Mouse (Mus musculus) left cerebral cortex, adult 8-10 months (tissue): ENCODE data around the gene Sp100. TPM values are rescaled to one million over a fixed set of nuclear protein-coding genes. Genes with fewer than 3 reads are reported as not detected.

Experiments used
- DNase-seq, 2 experiments: peaks; one replicate each; pipeline ENCODE4 v3.0.0; 2022; ENCODE audit warnings: low spot score in 2 of 2
- microRNA-seq, 2 experiments: library from miRNA; unstranded; fragments of <30 nt; microRNA quantifications; one replicate each; pipeline ENCODE4 v1.2.0; 2022
- total RNA-seq, 4 experiments: library from RNA; stranded (reverse); gene quantifications; 2 replicates each; pipeline ENCODE4 v1.2.4; 2022

The Sp100 gene
- total RNA-seq, 4 experiments from 2014 or later, result 2.9 to 4.3 (median 3.8) TPM

DNA sequence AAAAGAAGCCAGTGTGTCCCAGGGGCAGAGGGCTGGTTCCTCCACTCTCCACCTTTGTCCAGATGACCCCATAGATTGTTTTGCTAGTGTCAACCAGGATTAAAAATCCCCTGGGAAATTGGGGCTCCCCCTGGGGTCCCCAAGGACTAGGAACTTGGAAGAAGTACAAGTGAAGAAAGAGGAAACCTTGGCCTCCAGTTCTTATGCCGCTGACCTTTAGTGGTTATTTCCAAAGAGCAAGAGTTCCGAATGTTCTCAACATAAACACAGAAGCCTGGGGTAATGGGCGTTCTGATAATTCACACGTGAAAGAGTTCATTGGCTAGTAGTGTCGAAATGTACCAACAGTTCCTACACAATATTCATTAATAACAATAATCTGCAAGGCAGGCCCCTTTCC, 96.7 kb downstream of the Sp100 start:
- DNase-seq, result no peak

DNA sequence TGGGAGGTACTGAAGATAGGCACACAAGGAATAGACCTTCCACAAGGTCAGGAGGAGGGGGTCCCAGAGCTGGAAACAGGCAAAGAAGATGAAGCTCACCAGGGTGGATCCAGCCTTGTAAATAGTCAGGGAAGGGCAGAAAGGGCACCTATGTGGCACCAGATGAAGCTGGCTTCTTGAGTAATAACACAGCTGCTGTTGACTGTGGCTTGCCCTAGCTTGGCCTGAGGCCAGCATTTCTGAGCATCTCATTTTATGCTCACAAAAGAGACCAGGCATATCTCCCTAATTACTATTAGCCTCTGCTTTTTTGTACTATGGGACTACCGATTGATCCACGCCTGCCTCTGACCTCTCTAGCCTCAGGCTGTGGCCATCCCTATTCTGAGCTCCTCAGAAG, 100.0 kb downstream of the Sp100 start:
- no peak for DNase-seq

DNA sequence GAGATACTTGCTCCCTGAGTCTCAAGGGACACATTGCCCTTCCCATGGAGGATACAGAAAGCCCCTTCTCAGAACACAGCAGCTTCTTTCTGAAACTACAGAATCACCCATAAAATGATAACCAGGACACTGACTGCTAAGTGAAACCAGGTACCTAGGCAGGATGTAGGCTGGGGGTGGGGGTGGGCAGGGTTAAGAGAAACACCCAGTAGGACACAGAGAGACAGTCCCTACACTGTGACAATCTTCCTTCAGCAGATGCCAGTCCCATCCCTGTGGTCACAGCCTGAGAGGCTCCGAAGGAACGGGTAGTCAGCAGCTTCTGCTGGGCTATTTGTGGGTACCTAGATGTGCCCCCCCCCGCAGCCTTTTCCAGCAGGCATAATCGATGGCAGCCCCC, 100.9 kb downstream of the Sp100 start:
- DNase-seq, result no peak

DNA sequence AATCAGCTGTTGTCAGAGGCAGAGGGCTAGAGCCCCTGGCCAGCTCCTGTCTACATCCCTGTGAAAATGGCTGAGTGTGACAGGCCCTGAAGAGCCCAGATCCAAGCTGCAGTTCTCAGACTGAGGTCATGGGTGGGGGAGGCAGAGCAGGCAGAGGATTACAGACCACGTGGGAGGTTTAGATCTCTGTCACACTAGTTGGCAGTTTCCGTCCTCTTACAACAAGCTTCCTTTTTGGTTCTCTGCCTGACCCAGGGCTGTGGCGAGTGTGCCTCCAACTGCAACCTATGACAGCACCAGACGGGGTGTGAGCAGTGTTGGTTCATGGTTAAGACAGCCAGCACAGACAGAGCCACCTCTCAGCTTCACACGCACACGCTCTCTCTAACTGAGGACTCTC, 101.7 kb downstream of the Sp100 start:
- DNase-seq, result no peak

DNA sequence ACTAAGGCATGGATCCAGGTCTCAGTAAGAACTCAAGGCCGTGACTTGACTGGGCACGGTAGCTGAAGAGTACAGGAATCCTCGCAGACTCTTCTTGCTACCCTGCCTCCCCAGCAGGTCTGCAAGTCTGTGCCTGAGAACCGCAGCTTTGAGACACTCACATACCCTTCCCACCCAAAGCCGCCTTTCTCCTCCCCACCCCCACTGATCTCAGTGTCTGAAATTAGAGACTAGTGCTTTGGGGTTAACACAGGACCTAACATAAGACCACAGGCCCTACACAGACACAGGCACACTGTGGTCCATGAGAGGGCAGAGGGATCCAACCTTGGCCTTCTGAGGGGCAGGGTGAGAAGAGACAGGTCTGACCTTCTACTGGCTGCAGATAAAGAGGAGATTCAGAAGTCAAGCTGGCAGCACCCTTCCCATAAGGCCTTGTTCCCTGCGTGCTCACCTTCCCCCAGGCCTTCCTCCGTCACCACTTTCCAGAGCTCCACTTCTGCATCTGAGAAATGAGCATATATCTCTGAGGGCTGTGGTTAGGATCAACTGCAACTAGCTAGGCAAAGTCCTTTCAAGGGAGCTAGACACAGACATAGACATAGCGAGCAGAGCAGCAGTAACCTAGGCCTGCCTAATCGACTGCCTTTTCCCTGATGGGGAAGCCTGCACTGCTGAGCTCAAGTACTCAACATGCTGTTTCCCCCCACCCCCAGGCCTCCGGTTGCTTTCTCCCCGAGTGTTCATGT, 102.3 kb downstream of the Sp100 start:
- no peak for DNase-seq

DNA sequence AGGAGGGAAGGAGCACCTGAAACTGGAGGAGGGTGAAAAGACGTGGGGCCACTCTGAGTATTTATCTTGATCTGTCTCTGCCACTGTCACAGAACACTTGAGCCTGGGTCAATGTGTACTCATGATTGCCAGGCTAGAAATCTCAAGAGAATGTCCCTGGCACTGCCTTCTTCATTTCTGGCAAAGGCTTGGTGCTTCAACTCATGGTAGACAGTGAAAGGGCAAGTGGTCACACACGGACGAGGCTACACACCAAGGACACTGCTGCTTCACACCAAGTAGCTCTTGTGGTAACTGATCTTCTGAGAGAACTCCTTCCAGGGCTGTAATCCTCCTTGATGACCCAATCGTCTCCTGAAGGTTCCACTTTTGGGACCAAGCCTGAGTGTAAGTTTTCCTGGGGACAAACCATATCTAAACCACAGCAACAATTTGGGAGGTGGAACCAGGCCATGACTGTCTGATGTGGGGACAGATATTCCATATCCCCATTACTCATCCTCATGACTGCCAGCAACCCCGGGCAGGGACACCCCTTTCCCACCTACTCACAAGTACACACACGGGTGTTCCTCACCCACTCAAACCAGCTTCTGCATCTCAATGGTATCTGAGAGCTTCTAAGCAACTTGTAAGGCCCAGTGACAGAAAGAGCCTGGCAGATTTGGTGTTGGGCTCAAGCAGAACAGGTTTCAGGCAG, 107.9 kb downstream of the Sp100 start:
- peak in 1 of 2 experiments; percentile 34 for DNase-seq

DNA sequence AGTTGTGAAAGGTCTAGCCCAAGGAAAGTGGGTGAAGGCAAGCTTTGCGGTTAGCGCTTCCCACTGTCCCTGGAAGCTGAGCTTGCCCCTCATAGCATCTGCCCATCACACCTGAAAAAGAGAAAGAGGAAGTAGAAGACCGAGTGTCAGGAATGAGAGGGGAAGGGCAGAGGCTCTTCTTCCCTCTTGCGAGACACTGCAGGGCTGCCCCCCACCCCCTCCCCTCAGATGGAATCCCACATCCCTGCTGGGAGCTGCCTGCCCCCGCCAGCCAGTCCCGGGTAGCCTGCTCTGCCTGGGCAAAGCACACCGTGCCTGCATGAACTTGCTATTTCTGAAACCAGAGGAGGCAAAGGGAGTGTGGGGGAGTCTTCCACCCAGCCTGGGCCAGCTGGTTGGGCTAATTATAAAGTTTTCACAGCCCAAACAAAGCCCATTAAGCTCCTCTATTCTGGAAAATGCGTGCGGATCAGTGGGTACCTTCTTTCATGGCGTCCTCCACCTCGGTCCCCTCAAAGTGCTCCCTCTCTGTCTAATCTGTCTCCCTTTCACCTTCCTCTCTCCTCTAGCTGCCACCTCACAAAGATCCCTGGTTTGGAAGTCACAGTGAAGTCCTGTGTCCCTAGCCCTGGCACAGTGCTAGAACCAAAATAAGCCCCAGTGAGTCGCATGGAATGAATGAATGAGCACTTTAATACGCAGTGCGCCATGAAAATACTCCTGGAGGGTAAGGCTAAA, 108.6 kb downstream of the Sp100 start:
- peak in 1 of 2 experiments; percentile 45 for DNase-seq

DNA sequence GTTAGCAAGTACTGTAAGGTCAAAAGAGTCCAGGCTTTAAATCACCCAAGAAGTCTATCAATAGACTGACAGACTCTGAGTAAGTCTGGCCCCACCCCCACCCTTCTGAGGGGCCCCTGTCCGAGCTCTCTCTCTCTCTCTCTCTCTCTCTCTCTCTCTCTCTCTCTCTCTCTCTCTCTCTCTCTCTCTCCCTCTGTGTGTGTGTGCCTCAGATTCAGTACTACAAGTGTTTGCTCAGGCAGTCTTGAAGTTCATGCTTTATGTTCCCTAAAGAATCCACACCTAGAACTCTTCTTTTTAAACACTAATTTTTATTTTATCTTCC, 109.1 kb downstream of the Sp100 start:
- DNase-seq, result no peak

Small RNA genes lying within 50 kb of the gene (microRNA-seq; reads per million reads assigned to microRNA genes)
- gene Mir8096, result 0 reads per million in 2 experiments

Other genes with a start within 250 kb of the Sp100 start
- gene G530012D18Rik, start 74.3 kb upstream of the Sp100 start, total RNA-seq, result not detected
- 1 to 10 TPM; 1.1 to 4.0 (median 2.1) TPM for gene Sp110, start 51.2 kb upstream of the Sp100 start, total RNA-seq
- 1 to 10 TPM in 3 of 4 experiments, under 1 TPM in 1; 0.82 to 6.1 (median 1.5) TPM for gene Sp140, start 49.6 kb upstream of the Sp100 start, total RNA-seq
- 1 to 10 TPM in 2 of 4 experiments, under 1 TPM in 2; 0.72 to 1.2 (median 0.97) TPM for gene A630001G21Rik, start 128.7 kb downstream of the Sp100 start, total RNA-seq
- 100 to 1,000 TPM; 141 to 160 (median 148) TPM for gene Cab39, start 143.5 kb downstream of the Sp100 start, total RNA-seq
- gene Itm2c, start 244.3 kb downstream of the Sp100 start, total RNA-seq, result 100 to 1,000 TPM; 764 to 823 (median 782) TPM